Mouse (Mus musculus) heart, embryonic 10.5 days (tissue): ENCODE data around the gene P2ry13. TPM values are rescaled to one million over a fixed set of nuclear protein-coding genes. Genes with fewer than 3 reads are reported as not detected.

Source experiments
- DNase-seq: peaks from one replicate; pipeline ENCODE4 v3.0.0-alpha.2; 2017; ENCODE audit warnings: low spot score
- H3K27ac ChIP-seq: fragments of 300-500 bp; sonication (generic); 2 replicates; pipeline ENCODE4 v1.5.1; 2016; ENCODE audit warnings: mild to moderate bottlenecking
- H3K27me3 ChIP-seq: fragments of 300-500 bp; sonication (generic); 2 replicates; pipeline ENCODE4 v1.6.1; 2016; ENCODE audit warnings: mild to moderate bottlenecking; ENCODE audit not compliant: poor library complexity, insufficient read depth, severe bottlenecking
- H3K36me3 ChIP-seq: fragments of 300-500 bp; sonication (generic); 2 replicates; pipeline ENCODE4 v1.6.1; 2016; ENCODE audit warnings: mild to moderate bottlenecking, moderate library complexity
- H3K4me1 ChIP-seq: fragments of 300-500 bp; sonication (generic); 2 replicates; pipeline ENCODE4 v1.6.1; 2016; ENCODE audit warnings: mild to moderate bottlenecking
- H3K4me3 ChIP-seq: fragments of 300-500 bp; sonication (generic); 2 replicates; pipeline ENCODE4 v1.5.1; 2016; ENCODE audit warnings: mild to moderate bottlenecking, moderate library complexity
- H3K9me3 ChIP-seq: fragments of 300-500 bp; sonication (generic); 2 replicates; pipeline ENCODE4 v1.6.1; 2016; ENCODE audit warnings: mild to moderate bottlenecking, moderate library complexity
- WGBS: fragments of 180-500 bp; shearing (Covaris S2); methylation state at CpG from one replicate; pipeline ENCODE4 v1.1.7; 2016; 5-methylcytosine and 5-hydroxymethylcytosine counted together
- polyA plus RNA-seq: library from polyadenylated mRNA; unstranded; fragments of >200 nt; fragmentation: Nextera tagmentation; extraction: Ambion mirVana; gene quantifications from 2 replicates; pipeline ENCODE4 v1.2.1, GENCODE M21; 2016

The P2ry13 gene
- polyA plus RNA-seq, 1 experiment from 2014 or later, result 0.29 TPM

DNA sequence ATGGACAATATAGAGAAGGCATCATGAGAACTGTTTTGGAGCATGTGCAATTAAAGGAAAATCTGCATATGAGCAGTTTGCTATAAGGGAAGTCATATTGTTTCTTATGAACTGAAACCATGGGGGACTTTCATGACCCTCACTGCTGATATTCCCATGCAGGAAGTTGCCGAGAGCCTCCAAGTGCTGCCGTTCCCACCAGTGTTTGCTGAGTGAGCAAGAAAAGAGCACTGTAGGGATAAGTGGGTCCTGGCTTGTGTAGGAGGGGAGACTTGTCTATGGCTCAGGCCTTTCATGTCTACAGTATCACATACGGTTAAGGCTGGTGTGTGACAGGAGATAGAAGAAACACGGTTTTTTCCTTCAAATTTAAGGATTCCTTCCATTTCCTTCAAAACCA, 25.0 kb downstream of the P2ry13 start:
- no peaks in the 10 kb centered on the region for H3K4me1 ChIP-seq
- no peak overlapping the region for H3K4me3 ChIP-seq
- no peak overlapping the region for H3K27ac ChIP-seq
- WGBS, result 49% methylated on average over 4 of the region's 4 CpGs
- no peaks in the 10 kb centered on the region for H3K9me3 ChIP-seq
- H3K36me3 ChIP-seq, result no peaks in the 10 kb centered on the region
- DNase-seq, result no peak
- H3K27me3 ChIP-seq, result no peaks in the 10 kb centered on the region

DNA sequence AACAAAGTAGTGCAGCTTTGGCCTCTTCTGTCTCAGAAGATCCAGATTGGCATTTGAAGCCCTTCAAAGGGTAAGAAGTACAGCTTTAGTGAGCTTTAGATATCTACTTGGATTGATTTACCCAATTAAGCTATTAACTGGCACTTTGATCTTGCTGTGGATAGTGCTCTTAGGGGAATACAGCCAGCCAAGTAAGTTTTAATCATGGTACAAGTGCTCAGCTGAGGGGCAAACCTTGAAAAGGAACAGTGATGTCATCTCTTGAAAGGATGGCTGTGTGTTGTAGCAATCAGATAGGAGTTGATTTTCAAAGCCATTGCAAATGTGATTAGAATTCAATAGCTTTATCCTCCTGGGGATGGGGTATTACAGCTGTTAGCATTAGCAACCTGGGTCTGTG, 28.6 kb downstream of the P2ry13 start:
- peaks cover 9% of the 10 kb centered on the region; the same call in 1 of the 2 replicates for H3K4me1 ChIP-seq
- no peaks in the 10 kb centered on the region for H3K27me3 ChIP-seq
- no peak for DNase-seq
- H3K36me3 ChIP-seq, result no peaks in the 10 kb centered on the region
- no peaks in the 10 kb centered on the region for H3K9me3 ChIP-seq
- H3K27ac ChIP-seq, result no peak overlapping the region
- no peak overlapping the region for H3K4me3 ChIP-seq

DNA sequence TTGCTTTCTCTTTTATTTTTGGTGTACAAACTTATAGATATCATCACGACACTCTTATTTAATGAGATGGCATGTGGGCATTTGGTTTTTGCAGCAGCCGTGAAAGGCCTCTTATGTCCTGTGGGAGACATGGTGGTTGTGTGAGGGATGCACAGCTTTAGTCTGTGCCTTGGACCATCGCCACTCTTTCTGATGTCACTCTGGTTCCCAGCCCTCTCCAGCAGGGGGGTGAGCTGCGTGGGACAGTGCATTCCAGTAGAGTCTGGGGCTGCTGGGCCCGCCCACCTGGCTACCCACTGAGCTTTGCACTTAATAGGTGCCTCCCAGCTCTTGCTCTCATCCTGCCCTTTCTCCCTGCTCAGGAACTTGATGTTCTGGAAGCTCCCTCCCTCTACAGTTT, 29.5 kb downstream of the P2ry13 start:
- no peak overlapping the region for H3K4me3 ChIP-seq
- no peaks in the 10 kb centered on the region for H3K9me3 ChIP-seq
- no peaks in the 10 kb centered on the region for H3K36me3 ChIP-seq
- H3K27me3 ChIP-seq, result no peaks in the 10 kb centered on the region
- no peak overlapping the region for H3K27ac ChIP-seq
- H3K4me1 ChIP-seq, result peaks cover 10% of the 10 kb centered on the region; the same call in 1 of the 2 replicates
- no peak for DNase-seq
- 58% methylated on average over 5 of the region's 5 CpGs for WGBS

DNA sequence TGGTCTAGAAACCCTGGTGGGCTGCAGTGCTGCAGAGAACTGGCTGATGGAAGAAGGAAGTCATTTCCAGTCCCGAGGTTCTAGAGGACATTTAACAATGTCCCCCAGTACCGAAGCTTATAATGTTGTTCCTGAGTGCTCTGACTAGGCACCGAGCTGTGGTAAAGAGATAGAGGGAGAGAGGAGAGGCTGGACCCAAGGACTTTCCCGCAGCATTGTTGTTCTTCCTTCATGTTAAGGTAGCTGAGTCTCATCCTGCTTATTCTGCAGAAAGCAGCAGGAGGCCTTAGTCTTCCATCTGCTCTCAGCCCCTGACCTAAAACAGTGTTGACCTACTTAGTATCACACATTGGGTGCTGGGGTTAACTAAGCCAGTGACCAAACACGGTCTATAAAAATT, 33.8 kb downstream of the P2ry13 start:
- no peaks in the 10 kb centered on the region for H3K36me3 ChIP-seq
- H3K27me3 ChIP-seq, result no peaks in the 10 kb centered on the region
- H3K4me3 ChIP-seq, result no peak overlapping the region
- WGBS, result 59% methylated on average over 5 of the region's 5 CpGs
- DNase-seq, result no peak
- H3K9me3 ChIP-seq, result no peaks in the 10 kb centered on the region
- no peak overlapping the region for H3K27ac ChIP-seq
- H3K4me1 ChIP-seq, result peaks cover 10% of the 10 kb centered on the region; the same call in 1 of the 2 replicates

DNA sequence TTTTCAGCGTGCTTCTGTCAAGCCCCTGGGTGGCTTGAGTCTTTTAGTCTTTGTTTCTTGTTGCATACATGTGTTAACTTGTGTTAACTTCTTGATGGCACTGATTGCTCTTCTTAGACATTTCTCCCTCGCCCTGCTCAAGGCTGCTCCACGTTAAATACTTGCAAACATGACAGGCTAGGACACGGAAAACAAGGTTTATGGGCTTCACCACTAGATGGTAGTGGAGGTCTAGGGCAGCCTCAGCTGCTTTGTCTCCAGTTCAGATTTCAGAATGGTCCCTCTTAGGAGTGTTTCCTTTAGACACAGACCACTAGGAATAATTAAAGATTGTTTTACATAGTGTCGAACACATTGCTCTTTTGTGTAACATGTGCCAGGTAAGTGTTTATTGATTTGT, 35.4 kb downstream of the P2ry13 start:
- H3K27ac ChIP-seq, result no peak overlapping the region
- no peak for DNase-seq
- H3K27me3 ChIP-seq, result no peaks in the 10 kb centered on the region
- no peak overlapping the region for H3K4me3 ChIP-seq
- H3K9me3 ChIP-seq, result no peaks in the 10 kb centered on the region
- H3K36me3 ChIP-seq, result no peaks in the 10 kb centered on the region
- WGBS, result 39% methylated on average over 5 of the region's 5 CpGs
- peaks cover 15% of the 10 kb centered on the region for H3K4me1 ChIP-seq

DNA sequence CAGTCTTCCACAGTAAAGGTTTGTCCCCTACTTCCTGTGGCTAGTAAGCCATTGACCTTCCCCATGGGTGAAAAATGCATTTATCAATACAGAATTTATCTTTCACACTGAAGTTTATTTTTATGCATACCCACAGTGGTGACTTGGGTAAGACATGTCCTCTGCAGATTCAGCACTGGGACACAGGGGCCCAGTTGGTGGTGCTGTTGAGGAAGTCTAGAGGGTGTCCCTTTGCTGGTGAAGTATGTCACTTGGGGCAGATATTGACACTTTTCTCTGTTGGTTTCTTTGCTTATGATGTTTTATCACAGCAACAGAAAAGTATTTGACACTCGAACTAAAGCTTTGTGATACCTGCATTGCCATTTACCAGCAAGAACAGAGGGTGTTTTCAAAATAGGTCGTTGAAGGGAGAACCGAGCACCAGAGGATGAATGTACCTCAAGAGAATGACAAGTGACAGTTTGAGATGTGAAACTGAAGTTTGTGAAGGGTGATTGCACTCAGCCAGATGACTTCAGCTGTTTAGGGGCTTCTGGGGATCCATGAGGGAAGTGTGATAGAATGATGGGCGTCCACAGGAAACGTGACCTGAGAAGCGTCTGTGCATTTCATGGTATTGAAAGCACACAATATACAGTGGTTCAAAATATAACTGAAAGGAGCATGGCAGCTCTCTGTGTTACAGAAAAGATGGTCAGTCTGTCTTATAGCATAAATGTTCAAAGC, 36.1 kb downstream of the P2ry13 start:
- H3K4me1 ChIP-seq, result peaks cover 21% of the 10 kb centered on the region
- H3K9me3 ChIP-seq, result no peaks in the 10 kb centered on the region
- WGBS, result 81% methylated on average over 6 of the region's 6 CpGs
- DNase-seq, result no peak
- no peak overlapping the region for H3K4me3 ChIP-seq
- no peaks in the 10 kb centered on the region for H3K36me3 ChIP-seq
- H3K27ac ChIP-seq, result no peak overlapping the region
- no peaks in the 10 kb centered on the region for H3K27me3 ChIP-seq

DNA sequence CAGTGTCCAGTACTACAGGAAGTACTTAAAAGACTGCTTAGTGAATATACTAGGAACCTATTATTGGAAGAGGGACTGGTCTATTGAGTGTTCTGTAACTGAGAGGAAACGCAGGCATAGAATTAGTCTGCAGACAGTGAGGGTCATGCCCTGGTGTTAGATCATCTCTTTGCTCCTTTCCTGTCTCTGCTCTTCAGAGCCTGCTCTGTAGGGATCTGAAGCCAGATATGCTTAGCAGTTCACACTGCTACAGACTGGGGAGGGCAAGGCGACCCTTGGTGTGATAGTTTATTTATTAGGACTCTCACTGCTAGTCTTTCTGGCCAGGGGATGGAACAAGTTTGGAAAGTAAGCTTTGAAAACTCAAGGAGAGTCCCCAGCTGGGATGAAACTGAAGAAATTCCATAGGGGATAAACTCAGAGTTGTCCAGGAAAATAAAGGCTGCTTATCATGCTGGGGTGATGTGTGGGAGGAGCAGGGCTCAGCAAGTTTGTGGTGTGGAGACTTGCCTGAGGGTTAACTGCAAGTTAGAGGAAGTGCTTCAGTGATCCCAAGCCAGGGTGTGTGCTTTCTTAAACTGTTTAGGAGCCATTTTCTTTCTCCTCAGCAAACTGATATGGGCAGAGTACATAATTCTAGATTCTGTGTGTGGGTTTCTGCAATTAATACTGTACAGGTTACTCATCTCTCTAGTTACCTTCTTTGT, 40.6 kb downstream of the P2ry13 start:
- no peak overlapping the region; the same call in 1 of the 2 replicates for H3K27ac ChIP-seq
- H3K4me3 ChIP-seq, result no peak overlapping the region
- no peak for DNase-seq
- no peaks in the 10 kb centered on the region for H3K9me3 ChIP-seq
- H3K4me1 ChIP-seq, result peaks cover 17% of the 10 kb centered on the region
- no peaks in the 10 kb centered on the region for H3K27me3 ChIP-seq
- WGBS, result 22% methylated on average over 2 of the region's 2 CpGs
- no peaks in the 10 kb centered on the region for H3K36me3 ChIP-seq

DNA sequence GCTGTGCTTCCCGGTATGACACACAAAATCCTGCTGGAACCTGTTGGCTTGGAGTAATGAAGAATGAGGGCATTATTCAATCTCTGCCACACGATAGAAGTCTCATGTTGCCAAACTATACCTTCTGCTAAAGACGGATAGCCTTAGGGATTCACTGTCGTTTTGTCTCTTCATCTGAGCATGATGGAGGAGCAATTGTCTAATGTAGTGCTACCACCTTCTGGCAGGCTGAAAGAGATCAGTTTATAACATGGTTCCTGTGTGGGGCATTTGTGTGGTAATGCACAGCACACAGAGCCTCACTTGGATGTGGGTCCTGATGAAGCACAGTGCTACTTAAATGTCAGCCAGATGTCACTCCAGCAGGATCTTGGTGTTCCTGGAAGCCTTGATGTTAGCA, 41.5 kb downstream of the P2ry13 start:
- DNase-seq, result no peak
- no peaks in the 10 kb centered on the region for H3K36me3 ChIP-seq
- H3K27ac ChIP-seq, result no peak overlapping the region
- H3K4me3 ChIP-seq, result no peak overlapping the region
- H3K4me1 ChIP-seq, result peaks cover 17% of the 10 kb centered on the region
- H3K27me3 ChIP-seq, result no peaks in the 10 kb centered on the region
- H3K9me3 ChIP-seq, result no peaks in the 10 kb centered on the region
- 79% methylated on average over 4 of the region's 4 CpGs for WGBS

DNA sequence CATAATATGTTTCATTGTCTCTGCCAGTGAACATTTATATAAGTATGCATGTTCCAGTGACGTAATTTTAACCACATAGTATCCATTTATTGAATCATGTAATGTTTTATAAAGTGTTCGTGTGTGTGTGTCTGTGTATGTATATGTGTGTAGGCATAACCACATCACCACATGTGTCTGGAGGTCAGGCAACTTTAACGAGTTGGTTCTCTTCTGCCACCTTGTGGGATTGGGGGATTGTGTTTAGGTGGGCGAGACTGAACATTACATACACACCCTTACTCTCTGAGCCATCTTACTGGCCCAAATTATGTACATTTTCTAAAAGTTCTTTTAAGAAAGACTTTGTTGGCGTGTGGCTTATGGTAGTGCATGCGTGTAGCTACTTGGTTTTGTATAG, 42.2 kb downstream of the P2ry13 start:
- Histone ChIP-seq H3K27ac (no peak overlapping the region), H3K4me1 (peaks cover 17% of the 10 kb centered on the region), H3K27me3 (no peaks in the 10 kb centered on the region), H3K4me3 (no peak overlapping the region), H3K9me3 (no peaks in the 10 kb centered on the region), H3K36me3 (no peaks in the 10 kb centered on the region)
- WGBS, result 84% methylated on average over 6 of the region's 6 CpGs
- no peak for DNase-seq

DNA sequence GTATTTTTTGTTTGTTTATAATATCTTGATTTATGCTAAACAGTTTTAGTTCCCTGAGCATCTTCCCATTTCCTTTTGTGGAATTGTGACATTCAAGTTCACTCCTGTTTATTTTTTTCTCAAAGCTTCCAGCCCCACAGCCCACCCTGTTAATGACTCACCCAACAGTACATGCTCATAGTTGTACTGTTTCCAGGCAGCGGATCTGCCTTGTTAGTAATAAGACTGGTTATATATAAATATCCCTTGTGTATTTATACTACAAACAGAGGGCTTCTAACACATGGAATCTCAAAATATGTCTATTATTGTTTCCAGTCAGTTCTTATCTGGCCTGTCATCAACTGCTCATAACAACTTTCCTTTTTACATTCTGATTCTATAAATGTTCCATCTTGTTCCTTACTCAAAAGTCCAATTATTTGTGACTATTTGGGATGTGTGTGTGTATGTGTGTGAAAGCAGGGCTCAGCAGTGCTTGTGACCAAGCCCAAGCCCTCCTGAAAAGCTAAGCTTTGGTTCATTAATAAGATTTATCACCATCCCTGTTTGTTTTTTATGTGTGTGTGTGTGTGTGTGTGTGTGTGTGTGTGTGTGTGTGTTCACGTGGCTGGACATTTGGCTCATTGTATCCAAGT, 43.1 kb downstream of the P2ry13 start:
- Histone ChIP-seq H3K36me3 (no peaks in the 10 kb centered on the region), H3K9me3 (no peaks in the 10 kb centered on the region), H3K27me3 (no peaks in the 10 kb centered on the region), H3K4me3 (no peak overlapping the region), H3K4me1 (peaks cover 17% of the 10 kb centered on the region), H3K27ac (no peak overlapping the region)
- 85% methylated on average over 2 of the region's 2 CpGs for WGBS
- DNase-seq, result no peak

DNA sequence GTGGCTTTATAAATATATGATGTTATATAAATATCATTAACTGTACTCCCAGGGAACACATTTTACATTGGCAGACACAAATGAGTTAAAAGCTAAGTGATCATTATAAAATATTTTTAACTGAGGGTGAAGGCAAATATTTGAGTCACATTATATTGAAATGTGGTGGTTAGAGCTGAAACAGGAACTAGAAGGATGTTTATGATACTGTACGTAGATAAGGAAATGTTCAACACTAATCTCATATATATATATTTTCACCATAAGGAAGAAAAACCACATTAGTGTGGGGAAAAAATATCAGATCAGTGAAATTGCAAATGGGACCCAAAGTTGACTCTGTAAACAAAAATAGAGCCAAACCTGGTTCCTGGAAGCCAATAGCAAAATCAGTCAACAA, 50.2 kb downstream of the P2ry13 start:
- no peak for DNase-seq
- 93% methylated on average over 1 of the region's 1 CpGs for WGBS
- no peak overlapping the region for H3K4me3 ChIP-seq
- H3K27me3 ChIP-seq, result no peaks in the 10 kb centered on the region
- no peaks in the 10 kb centered on the region for H3K4me1 ChIP-seq
- H3K27ac ChIP-seq, result no peak overlapping the region
- H3K9me3 ChIP-seq, result no peaks in the 10 kb centered on the region
- H3K36me3 ChIP-seq, result no peaks in the 10 kb centered on the region
